Mouse (Mus musculus): Measurements from ENCODE around the gene Tgm2. TPM values are rescaled to one million over a fixed set of nuclear protein-coding genes. Genes with fewer than 3 reads are reported as not detected.

Tgm2 gene
- polyA plus RNA-seq (2015; fragmentation: Nextera tagmentation; extraction: Ambion mirVana) = 226 and 256 TPM in 2 replicates

GRCm38 (mm10) chr2:158146223-158146622, at the start of gene Tgm2:
Tgm2 (minus strand) TSS chr2:158146436.
- peaks cover 6% of the 10 kb centered on the region; the same call in 1 of the 2 replicates for H3K9me3 ChIP-seq (replicated peaks; ENCODE audit: control insufficient read depth, low read length)
- ATAC-seq (replicated peaks; ENCODE audit: extremely low read depth, insufficient read depth, low FRiP score) = peak; percentile 67
- H3K4me1 ChIP-seq (ENCODE audit: control insufficient read depth, insufficient read depth, low read length) = peaks cover 34% of the 10 kb centered on the region
- peak within 1 kb of the TSS; percentile 70 for H3K4me3 ChIP-seq (ENCODE audit: low read length)
- H3K9ac ChIP-seq (ENCODE audit: low read length) = peak within 1 kb of the TSS; percentile 88
- WGBS = under 1% methylated on average over 33 of the region's 33 CpGs
- no peaks in the 10 kb centered on the region for H3K27me3 ChIP-seq (ENCODE audit: control insufficient read depth, insufficient read depth, low read length)
- H3K27ac ChIP-seq (ENCODE audit: low read length) = peak within 1 kb of the TSS; percentile 85
- H3K4me2 ChIP-seq (ENCODE audit: low read depth, low read length) = peak within 1 kb of the TSS; percentile 74
- peaks cover 6% of the 10 kb centered on the region; the same call in 1 of the 2 replicates for H3K36me3 ChIP-seq (ENCODE audit: control insufficient read depth, insufficient read depth)

- Histone ChIP-seq H3K27ac (ENCODE audit: low read length) (no peak overlapping the region), H3K36me3 (ENCODE audit: control insufficient read depth, insufficient read depth) (no peaks in the 10 kb centered on the region), H3K27me3 (ENCODE audit: control insufficient read depth, insufficient read depth, low read length) (no peaks in the 10 kb centered on the region), H3K9ac (ENCODE audit: low read length) (no peak overlapping the region), H3K4me1 (ENCODE audit: control insufficient read depth, insufficient read depth, low read length) (peaks cover 5% of the 10 kb centered on the region; the same call in 1 of the 2 replicates), H3K4me3 (ENCODE audit: low read length) (no peak overlapping the region), H3K9me3 (replicated peaks; ENCODE audit: control insufficient read depth, low read length) (no peaks in the 10 kb centered on the region), H3K4me2 (ENCODE audit: low read depth, low read length) (no peak overlapping the region)
- 33% methylated on average over 10 of the region's 10 CpGs for WGBS
- no peak for ATAC-seq (replicated peaks; ENCODE audit: extremely low read depth, insufficient read depth, low FRiP score)
Observed at GRCm38 (mm10) chr2:158194945-158195640, 48.9 kb upstream of the Tgm2 start.

- no peaks in the 10 kb centered on the region for H3K9me3 ChIP-seq (replicated peaks; ENCODE audit: control insufficient read depth, low read length)
- no peak overlapping the region for H3K9ac ChIP-seq (ENCODE audit: low read length)
- H3K4me2 ChIP-seq (ENCODE audit: low read depth, low read length) = no peak overlapping the region
- H3K27ac ChIP-seq (ENCODE audit: low read length) = no peak overlapping the region
- peaks cover 5% of the 10 kb centered on the region; the same call in 1 of the 2 replicates for H3K4me1 ChIP-seq (ENCODE audit: control insufficient read depth, insufficient read depth, low read length)
- no peak overlapping the region for H3K4me3 ChIP-seq (ENCODE audit: low read length)
- H3K36me3 ChIP-seq (ENCODE audit: control insufficient read depth, insufficient read depth) = no peaks in the 10 kb centered on the region
- H3K27me3 ChIP-seq (ENCODE audit: control insufficient read depth, insufficient read depth, low read length) = no peaks in the 10 kb centered on the region
- WGBS = 64% methylated on average over 10 of the region's 10 CpGs
- no peak for ATAC-seq (replicated peaks; ENCODE audit: extremely low read depth, insufficient read depth, low FRiP score)
Observed at GRCm38 (mm10) chr2:158193611-158194336, 47.5 kb upstream of the Tgm2 start.

GRCm38 (mm10) chr2:158191098-158191497, 44.9 kb upstream of the Tgm2 start:
- no peak overlapping the region for H3K27ac ChIP-seq (ENCODE audit: low read length)
- H3K4me2 ChIP-seq (ENCODE audit: low read depth, low read length) = no peak overlapping the region
- H3K9me3 ChIP-seq (replicated peaks; ENCODE audit: control insufficient read depth, low read length) = no peaks in the 10 kb centered on the region
- no peaks in the 10 kb centered on the region for H3K36me3 ChIP-seq (ENCODE audit: control insufficient read depth, insufficient read depth)
- peaks cover 5% of the 10 kb centered on the region; the same call in 1 of the 2 replicates for H3K4me1 ChIP-seq (ENCODE audit: control insufficient read depth, insufficient read depth, low read length)
- H3K27me3 ChIP-seq (ENCODE audit: control insufficient read depth, insufficient read depth, low read length) = no peaks in the 10 kb centered on the region
- peak; percentile 59 for ATAC-seq (replicated peaks; ENCODE audit: extremely low read depth, insufficient read depth, low FRiP score)
- no peak overlapping the region for H3K9ac ChIP-seq (ENCODE audit: low read length)
- H3K4me3 ChIP-seq (ENCODE audit: low read length) = no peak overlapping the region
- WGBS = 29% methylated on average over 7 of the region's 7 CpGs

- Histone ChIP-seq H3K4me2 (ENCODE audit: low read depth, low read length) (no peak overlapping the region), H3K9me3 (replicated peaks; ENCODE audit: control insufficient read depth, low read length) (no peaks in the 10 kb centered on the region), H3K36me3 (ENCODE audit: control insufficient read depth, insufficient read depth) (no peaks in the 10 kb centered on the region), H3K4me1 (ENCODE audit: control insufficient read depth, insufficient read depth, low read length) (peaks cover 5% of the 10 kb centered on the region; the same call in 1 of the 2 replicates), H3K27ac (ENCODE audit: low read length) (no peak overlapping the region), H3K9ac (ENCODE audit: low read length) (no peak overlapping the region), H3K27me3 (ENCODE audit: control insufficient read depth, insufficient read depth, low read length) (no peaks in the 10 kb centered on the region), H3K4me3 (ENCODE audit: low read length) (no peak overlapping the region)
- 64% methylated on average over 11 of the region's 11 CpGs for WGBS
- no peak for ATAC-seq (replicated peaks; ENCODE audit: extremely low read depth, insufficient read depth, low FRiP score)
Observed at GRCm38 (mm10) chr2:158189451-158189850, 43.2 kb upstream of the Tgm2 start.

GRCm38 (mm10) chr2:158186206-158186871, 40.1 kb upstream of the Tgm2 start:
- H3K4me3 ChIP-seq (ENCODE audit: low read length) = no peak overlapping the region
- no peak overlapping the region for H3K4me2 ChIP-seq (ENCODE audit: low read depth, low read length)
- peaks cover 5% of the 10 kb centered on the region; the same call in 1 of the 2 replicates for H3K4me1 ChIP-seq (ENCODE audit: control insufficient read depth, insufficient read depth, low read length)
- H3K9ac ChIP-seq (ENCODE audit: low read length) = no peak overlapping the region
- no peaks in the 10 kb centered on the region for H3K36me3 ChIP-seq (ENCODE audit: control insufficient read depth, insufficient read depth)
- H3K27me3 ChIP-seq (ENCODE audit: control insufficient read depth, insufficient read depth, low read length) = no peaks in the 10 kb centered on the region
- ATAC-seq (replicated peaks; ENCODE audit: extremely low read depth, insufficient read depth, low FRiP score) = no peak
- no peak overlapping the region for H3K27ac ChIP-seq (ENCODE audit: low read length)
- 74% methylated on average over 11 of the region's 11 CpGs for WGBS
- no peaks in the 10 kb centered on the region for H3K9me3 ChIP-seq (replicated peaks; ENCODE audit: control insufficient read depth, low read length)

- Histone ChIP-seq H3K9ac (ENCODE audit: low read length) (no peak overlapping the region), H3K4me2 (ENCODE audit: low read depth, low read length) (no peak overlapping the region), H3K27me3 (ENCODE audit: control insufficient read depth, insufficient read depth, low read length) (no peaks in the 10 kb centered on the region), H3K27ac (ENCODE audit: low read length) (no peak overlapping the region), H3K36me3 (ENCODE audit: control insufficient read depth, insufficient read depth) (no peaks in the 10 kb centered on the region), H3K9me3 (replicated peaks; ENCODE audit: control insufficient read depth, low read length) (no peaks in the 10 kb centered on the region), H3K4me3 (ENCODE audit: low read length) (no peak overlapping the region), H3K4me1 (ENCODE audit: control insufficient read depth, insufficient read depth, low read length) (peaks cover 12% of the 10 kb centered on the region)
- no peak for ATAC-seq (replicated peaks; ENCODE audit: extremely low read depth, insufficient read depth, low FRiP score)
- 81% methylated on average over 8 of the region's 8 CpGs for WGBS
Observed at GRCm38 (mm10) chr2:158183266-158183665, 37.0 kb upstream of the Tgm2 start.

GRCm38 (mm10) chr2:158181932-158182331, 35.7 kb upstream of the Tgm2 start:
- Histone ChIP-seq H3K27ac (ENCODE audit: low read length) (no peak overlapping the region), H3K4me1 (ENCODE audit: control insufficient read depth, insufficient read depth, low read length) (peaks cover 12% of the 10 kb centered on the region), H3K4me3 (ENCODE audit: low read length) (no peak overlapping the region), H3K27me3 (ENCODE audit: control insufficient read depth, insufficient read depth, low read length) (no peaks in the 10 kb centered on the region), H3K9ac (ENCODE audit: low read length) (no peak overlapping the region), H3K36me3 (ENCODE audit: control insufficient read depth, insufficient read depth) (no peaks in the 10 kb centered on the region), H3K4me2 (ENCODE audit: low read depth, low read length) (no peak overlapping the region), H3K9me3 (replicated peaks; ENCODE audit: control insufficient read depth, low read length) (no peaks in the 10 kb centered on the region)
- no peak for ATAC-seq (replicated peaks; ENCODE audit: extremely low read depth, insufficient read depth, low FRiP score)
- 72% methylated on average over 6 of the region's 6 CpGs for WGBS

Measured in heart, embryonic 16.5 days (tissue).